Mouse (Mus musculus) B cell, adult (primary cell): ENCODE results near the gene Tpbg. TPM values are rescaled to one million over a fixed set of nuclear protein-coding genes. Genes with fewer than 3 reads are reported as not detected.

Source experiments
- total RNA-seq: library from RNA; stranded (reverse); gene quantifications from 4 replicates; pipeline ENCODE4 v1.2.4, GENCODE M21; 2023; ENCODE audit not compliant: inconsistent age

Gene Tpbg
- not detected in 4 replicates for total RNA-seq

DNA sequence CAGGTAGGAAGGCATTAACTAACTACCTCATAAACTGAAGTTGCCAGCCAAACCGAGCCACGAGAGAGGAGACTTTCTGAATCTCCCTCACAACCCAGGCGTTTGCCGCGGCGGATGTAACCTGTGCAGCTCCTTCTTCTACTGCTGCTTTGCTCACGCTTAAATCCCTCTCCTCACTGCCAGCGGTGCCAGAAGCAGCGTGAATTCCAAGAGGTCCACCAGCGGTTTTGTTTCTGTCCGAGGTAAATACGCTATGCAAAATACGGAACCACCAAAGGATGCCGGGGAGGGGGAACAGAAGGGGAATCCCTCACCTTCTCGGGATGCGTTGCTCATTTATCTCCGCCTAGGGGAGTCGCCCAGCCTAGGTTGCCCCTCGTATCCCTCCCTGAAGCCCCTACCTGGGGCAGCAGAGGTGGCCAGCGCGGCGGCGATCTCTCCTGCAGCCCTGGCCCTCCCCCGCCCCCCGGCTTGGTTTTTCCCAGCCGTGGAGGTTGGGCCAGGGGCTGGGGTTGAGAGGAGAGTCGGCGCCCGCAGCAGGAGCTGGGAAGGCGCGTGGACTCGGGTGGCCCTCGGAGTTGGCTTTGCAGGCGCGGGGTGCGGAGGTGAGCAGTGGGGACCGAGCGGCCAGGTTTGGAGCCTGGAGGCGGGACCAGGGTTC, at the start of gene Tpbg:
Gene Tpbg, plus strand, starts transcription at position 30 of the 661 bp plus-strand sequence.

Other genes starting within 250 kb of the Tpbg start
- gene Ibtk, start 93.0 kb upstream of the Tpbg start, total RNA-seq = 45.1 to 48.7 TPM (median 46.4 TPM) in 4 replicates